Mouse (Mus musculus) MEL (cell line): ENCODE measurements around the gene A630023A22Rik.

Experiments used
- ETS1 ChIP-seq: IDR thresholded peaks from 2 replicates; pipeline ENCODE4 v1.6.1; 2012; ENCODE audit warnings: low read depth, mild to moderate bottlenecking, inconsistent platforms, low read length, improper control_type of control experiment, moderate library complexity
- HCFC1 ChIP-seq: IDR thresholded peaks from 2 replicates; pipeline ENCODE4 v1.6.1; 2012; ENCODE audit warnings: low read depth, mild to moderate bottlenecking, inconsistent platforms, low read length, improper control_type of control experiment, moderate library complexity
- POLR2A ChIP-seq, 2 experiments: IDR thresholded peaks; 2 replicates each; pipeline ENCODE4 v1.6.1; 2011 to 2012; ENCODE audit warnings: low read length in 2 of 2, mild to moderate bottlenecking in 2 of 2, control low read depth in 1 of 2, improper control_type of control experiment in 1 of 2, low read depth in 1 of 2, moderate library complexity in 1 of 2; ENCODE audit not compliant: control insufficient read depth in 1 of 2, insufficient read depth in 1 of 2, poor library complexity in 1 of 2
- TBP ChIP-seq: IDR thresholded peaks from 2 replicates; pipeline ENCODE4 v1.8.0; 2011; ENCODE audit warnings: low read depth, low read length, improper control_type of control experiment

DNA sequence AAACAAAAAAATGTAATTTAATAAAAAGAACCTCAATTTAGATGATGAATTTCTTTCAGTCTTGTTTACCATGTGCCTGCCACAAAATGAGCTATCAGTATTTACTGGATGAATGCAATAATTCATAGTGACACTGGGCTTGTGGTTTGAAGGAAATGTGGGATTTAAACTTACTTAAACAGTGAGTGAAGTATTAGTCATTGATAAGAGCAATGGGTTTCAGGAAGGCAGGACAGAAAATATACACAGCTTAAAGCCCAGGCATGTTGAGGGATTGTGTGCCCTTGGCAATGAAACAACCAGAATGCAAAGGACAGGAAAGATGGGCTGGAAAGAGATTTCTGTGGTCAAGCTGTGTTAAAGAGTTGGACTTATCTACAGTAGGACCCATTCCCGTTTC lies 39.8 kb upstream of the A630023A22Rik start:
- TF ChIP-seq ETS1, result no peak
- TF ChIP-seq TBP, result no peak
- TF ChIP-seq HCFC1, result no peak
- TF ChIP-seq POLR2A (IDR thresholded peaks at IDR 0.05; ENCODE audit: control insufficient read depth in 1 of 2, insufficient read depth in 1 of 2, low read depth in 1 of 2, low read length in 2 of 2, poor library complexity in 1 of 2), result no peak
